Mouse (Mus musculus) neural tube, embryonic 11.5 days (tissue): ENCODE measurements around the gene Wdr54. TPM values are rescaled to one million over a fixed set of nuclear protein-coding genes. Genes with fewer than 3 reads are reported as not detected.
A peak's percentile ranks its signal among the peaks of the same experiment; 100 is the strongest.

Experiments
- ATAC-seq: fragments of 200-750 bp; cut with Nextera tagmentation; 2 replicates; pipeline ENCODE4 v1.8.0; 2017; ENCODE audit warnings: moderate number of reproducible peaks, mild to moderate bottlenecking, moderate TSS enrichment, moderate library complexity; ENCODE audit not compliant: insufficient read depth, low FRiP score, low TSS enrichment
- DNase-seq: peaks from one replicate; pipeline ENCODE4 v3.0.0-alpha.2; 2015; ENCODE audit warnings: low spot score
- H3K27ac ChIP-seq: fragments of 300-500 bp; sonication (generic); 2 replicates; pipeline ENCODE4 v1.5.1; 2014; ENCODE audit warnings: low read depth, mild to moderate bottlenecking, low read length
- H3K27me3 ChIP-seq: fragments of 300-500 bp; sonication (generic); 2 replicates; pipeline ENCODE4 v1.6.1; 2014; ENCODE audit warnings: mild to moderate bottlenecking, low read length, mixed read lengths; ENCODE audit not compliant: control insufficient read depth, insufficient read depth
- H3K36me3 ChIP-seq: fragments of 300-500 bp; sonication (generic); 2 replicates; pipeline ENCODE4 v1.6.1; 2014; ENCODE audit warnings: mild to moderate bottlenecking, low read length, moderate library complexity, mixed read lengths; ENCODE audit not compliant: control insufficient read depth, insufficient read depth
- H3K4me1 ChIP-seq: fragments of 300-500 bp; sonication (generic); 2 replicates; pipeline ENCODE4 v1.6.1; 2014; ENCODE audit warnings: low read length, mixed read lengths; ENCODE audit not compliant: control insufficient read depth, insufficient read depth
- H3K4me2 ChIP-seq: fragments of 300-500 bp; sonication (generic); 2 replicates; pipeline ENCODE4 v1.6.1; 2014; ENCODE audit warnings: low read depth, mild to moderate bottlenecking, moderate library complexity
- H3K4me3 ChIP-seq: fragments of 300-500 bp; sonication (generic); 2 replicates; pipeline ENCODE4 v1.5.1; 2014; ENCODE audit warnings: low read depth, low read length
- H3K9ac ChIP-seq: fragments of 300-500 bp; sonication (generic); 2 replicates; pipeline ENCODE4 v1.6.1; 2014; ENCODE audit warnings: mild to moderate bottlenecking, low read length
- H3K9me3 ChIP-seq: fragments of 300-500 bp; sonication (generic); 2 replicates; pipeline ENCODE4 v1.6.1; 2016; ENCODE audit warnings: low read length; ENCODE audit not compliant: control insufficient read depth
- WGBS: fragments of 180-500 bp; shearing (Covaris S2); extraction: QIAGEN DNeasy Blood & Tissue Kit; methylation state at CpG from one replicate; pipeline ENCODE4 v1.1.7; 2014; 5-methylcytosine and 5-hydroxymethylcytosine counted together
- polyA plus RNA-seq: library from polyadenylated mRNA; unstranded; fragments of >200 nt; fragmentation: Nextera tagmentation; extraction: Ambion mirVana; gene quantifications from 2 replicates; pipeline ENCODE4 v1.2.1, GENCODE M21; 2014

Gene Wdr54
- polyA plus RNA-seq = 12.2 and 14.5 TPM in 2 replicates

- ATAC-seq = peak; percentile 94
- 0 out of 2 replicates have a peak, but pooled peaks cover 4% of the 10 kb centered on the region for H3K4me1 ChIP-seq
- peak within 1 kb of the TSS; percentile 91 for H3K4me2 ChIP-seq
- DNase-seq = peak; percentile 93
- peak within 1 kb of the TSS; percentile 55 for H3K4me3 ChIP-seq
- 2% methylated on average over 32 of the region's 32 CpGs for WGBS
- 0 out of 2 replicates have a peak within 1 kb of the TSS, but pooled peaks have one; percentile 28 for H3K27ac ChIP-seq
- H3K27me3 ChIP-seq = peaks cover 13% of the 10 kb centered on the region
- H3K9ac ChIP-seq = peak within 1 kb of the TSS; percentile 60
- H3K36me3 ChIP-seq = peaks cover 4% of the 10 kb centered on the region; the same call in 1 of the 2 replicates
- no peaks in the 10 kb centered on the region for H3K9me3 ChIP-seq
Observed at GRCm38 (mm10) chr6:83156259-83156684, at the start of gene Wdr54, which contains the start of gene 1700003E16Rik. Wdr54 (minus strand) TSS chr6:83156397. 1700003E16Rik (plus strand) TSS chr6:83156404.

- DNase-seq (no peak), ATAC-seq (no peak)
- H3K4me1 ChIP-seq = no peaks in the 10 kb centered on the region
- 90% methylated on average over 3 of the region's 3 CpGs for WGBS
- H3K9me3 ChIP-seq = no peaks in the 10 kb centered on the region
- no peaks in the 10 kb centered on the region for H3K36me3 ChIP-seq
- no peak overlapping the region for H3K4me3 ChIP-seq
- no peak overlapping the region for H3K4me2 ChIP-seq
- no peaks in the 10 kb centered on the region for H3K27me3 ChIP-seq
- no peak overlapping the region for H3K9ac ChIP-seq
- no peak overlapping the region for H3K27ac ChIP-seq
Observed at GRCm38 (mm10) chr6:83205851-83206250, 49.7 kb upstream of the Wdr54 start.

- no peak overlapping the region for H3K27ac ChIP-seq
- H3K4me1 ChIP-seq = no peaks in the 10 kb centered on the region
- ATAC-seq = no peak
- no peak for DNase-seq
- no peak overlapping the region for H3K9ac ChIP-seq
- WGBS = 86% methylated on average over 4 of the region's 4 CpGs
- no peak overlapping the region for H3K4me3 ChIP-seq
- no peaks in the 10 kb centered on the region for H3K27me3 ChIP-seq
- H3K4me2 ChIP-seq = no peak overlapping the region
- no peaks in the 10 kb centered on the region for H3K9me3 ChIP-seq
- H3K36me3 ChIP-seq = peaks cover 5% of the 10 kb centered on the region
Observed at GRCm38 (mm10) chr6:83203320-83203719, 47.1 kb upstream of the Wdr54 start.

- Histone ChIP-seq H3K9me3 (no peaks in the 10 kb centered on the region), H3K27me3 (no peaks in the 10 kb centered on the region), H3K4me2 (no peak overlapping the region), H3K4me3 (no peak overlapping the region), H3K9ac (no peak overlapping the region), H3K27ac (no peak overlapping the region), H3K36me3 (peaks cover 24% of the 10 kb centered on the region), H3K4me1 (no peaks in the 10 kb centered on the region)
- ATAC-seq (no peak), DNase-seq (peak; percentile 36)
- 45% methylated on average over 15 of the region's 15 CpGs for WGBS
Observed at GRCm38 (mm10) chr6:83197345-83198004, 41.3 kb upstream of the Wdr54 start.

- WGBS = 92% methylated on average over 7 of the region's 7 CpGs
- H3K27ac ChIP-seq = no peak overlapping the region
- no peaks in the 10 kb centered on the region for H3K27me3 ChIP-seq
- peaks cover 42% of the 10 kb centered on the region for H3K36me3 ChIP-seq
- no peak overlapping the region for H3K9ac ChIP-seq
- DNase-seq (no peak), ATAC-seq (no peak)
- no peaks in the 10 kb centered on the region for H3K9me3 ChIP-seq
- no peak overlapping the region for H3K4me3 ChIP-seq
- H3K4me1 ChIP-seq = no peaks in the 10 kb centered on the region
- H3K4me2 ChIP-seq = no peak overlapping the region
Observed at GRCm38 (mm10) chr6:83193571-83193970, 37.4 kb upstream of the Wdr54 start.

- ATAC-seq (no peak), DNase-seq (no peak)
- no peaks in the 10 kb centered on the region for H3K27me3 ChIP-seq
- peak overlapping the region; percentile 65 for H3K4me2 ChIP-seq
- peaks cover 21% of the 10 kb centered on the region for H3K36me3 ChIP-seq
- 0 out of 2 replicates have a peak overlapping the region, but pooled peaks have one; percentile 75 for H3K27ac ChIP-seq
- peak overlapping the region; percentile 69 for H3K9ac ChIP-seq
- H3K4me1 ChIP-seq = peaks cover 20% of the 10 kb centered on the region
- 82% methylated on average over 2 of the region's 2 CpGs for WGBS
- no peaks in the 10 kb centered on the region for H3K9me3 ChIP-seq
- peak overlapping the region; percentile 37 for H3K4me3 ChIP-seq
Observed at GRCm38 (mm10) chr6:83186946-83187345, 30.7 kb upstream of the Wdr54 start.

GRCm38 (mm10) chr6:83185895-83186861, 30.0 kb upstream of the Wdr54 start:
- Histone ChIP-seq H3K27me3 (no peaks in the 10 kb centered on the region), H3K36me3 (peaks cover 16% of the 10 kb centered on the region)

GRCm38 (mm10) chr6:83184858-83185435, 28.8 kb upstream of the Wdr54 start:
- Histone ChIP-seq H3K4me2 (no peak overlapping the region), H3K4me1 (peaks cover 20% of the 10 kb centered on the region), H3K9ac (no peak overlapping the region), H3K36me3 (peaks cover 10% of the 10 kb centered on the region), H3K27me3 (no peaks in the 10 kb centered on the region), H3K27ac (no peak overlapping the region), H3K4me3 (no peak overlapping the region), H3K9me3 (no peaks in the 10 kb centered on the region)
- no peak for DNase-seq
- WGBS = 94% methylated on average over 3 of the region's 3 CpGs
- ATAC-seq = no peak

More at GRCm38 (mm10) chr6:83185895-83186861, 30.0 kb upstream of the Wdr54 start:
- peaks cover 20% of the 10 kb centered on the region for H3K4me1 ChIP-seq
- peak; percentile 88 for DNase-seq
- H3K4me2 ChIP-seq = peak overlapping the region; percentile 65
- 10% methylated on average over 22 of the region's 25 CpGs for WGBS
- H3K27ac ChIP-seq = peak overlapping the region; percentile 75
- peak overlapping the region; percentile 37 for H3K4me3 ChIP-seq
- peak overlapping the region; percentile 69 for H3K9ac ChIP-seq
- ATAC-seq = peak; percentile 96
- H3K9me3 ChIP-seq = no peaks in the 10 kb centered on the region
